Mouse (Mus musculus) limb, embryonic 14.5 days (tissue): ENCODE measurements around the gene Sp6. TPM values are rescaled to one million over a fixed set of nuclear protein-coding genes. Genes with fewer than 3 reads are reported as not detected.

Experiments
- ATAC-seq: fragments of 200-750 bp; cut with Nextera tagmentation; 2 replicates; pipeline ENCODE4 v1.8.0; 2017; ENCODE audit warnings: low read depth, moderate number of reproducible peaks, moderate TSS enrichment; ENCODE audit not compliant: low FRiP score
- DNase-seq: peaks from one replicate; pipeline ENCODE4 v3.0.0-alpha.2; 2015; ENCODE audit warnings: low spot score
- H3K27ac ChIP-seq: fragments of 300-500 bp; sonication (generic); replicated peaks from 2 replicates; pipeline ENCODE4 v1.5.1; 2014; ENCODE audit warnings: low read depth, mild to moderate bottlenecking, low read length, moderate library complexity, mixed read lengths
- H3K27me3 ChIP-seq: fragments of 300-500 bp; sonication (generic); 2 replicates; pipeline ENCODE4 v1.6.1; 2014; ENCODE audit warnings: low read length, mixed read lengths; ENCODE audit not compliant: control insufficient read depth, insufficient read depth
- H3K36me3 ChIP-seq: fragments of 300-500 bp; sonication (generic); 2 replicates; pipeline ENCODE4 v1.6.1; 2014; ENCODE audit warnings: mild to moderate bottlenecking, low read length, moderate library complexity, mixed read lengths; ENCODE audit not compliant: control insufficient read depth, insufficient read depth
- H3K4me1 ChIP-seq: fragments of 300-500 bp; sonication (generic); 2 replicates; pipeline ENCODE4 v1.6.1; 2014; ENCODE audit warnings: antibody characterized with exemption, low read length, mixed read lengths; ENCODE audit not compliant: control insufficient read depth, insufficient read depth
- H3K4me2 ChIP-seq: fragments of 300-500 bp; sonication (generic); replicated peaks from 2 replicates; pipeline ENCODE4 v1.6.1; 2014; ENCODE audit warnings: low read depth, mild to moderate bottlenecking, low read length, moderate library complexity; ENCODE audit not compliant: severe bottlenecking
- H3K4me3 ChIP-seq: fragments of 300-500 bp; sonication (generic); replicated peaks from 2 replicates; pipeline ENCODE4 v1.5.1; 2014; ENCODE audit warnings: low read length
- H3K9ac ChIP-seq: fragments of 300-500 bp; sonication (generic); 2 replicates; pipeline ENCODE4 v1.6.1; 2014; ENCODE audit warnings: mild to moderate bottlenecking, low read depth, low read length, moderate library complexity; ENCODE audit not compliant: severe bottlenecking
- H3K9me3 ChIP-seq: fragments of 300-500 bp; sonication (generic); 2 replicates; pipeline ENCODE4 v1.6.1; 2016; ENCODE audit warnings: low read length; ENCODE audit not compliant: control insufficient read depth
- POLR2A ChIP-seq: fragments of 200-500 bp; IDR thresholded peaks from 2 replicates; pipeline ENCODE4 v1.8.0; 2012; ENCODE audit warnings: inconsistent platforms, mild to moderate bottlenecking, moderate library complexity, borderline replicate concordance; ENCODE audit not compliant: insufficient read depth, insufficient read length; ENCODE audit errors: extremely low read depth
- WGBS: fragments of 180-500 bp; shearing (Covaris S2); extraction: QIAGEN DNeasy Blood & Tissue Kit; methylation state at CpG from one replicate; pipeline ENCODE4 v1.1.7; 2014; 5-methylcytosine and 5-hydroxymethylcytosine counted together
- polyA plus RNA-seq, 2 experiments: library from polyadenylated mRNA; depleted of rRNA in 1 of 2; stranded (reverse) in 1 of 2; unstranded in 1 of 2; fragments of >200 nt; fragmentation: Nextera tagmentation in 1 of 2; extraction: Ambion mirVana in 1 of 2; gene quantifications; 2 replicates each; pipeline versions ENCODE4 v1.2.1 to v1.2.3; 2012 to 2014

Sp6 gene
- polyA plus RNA-seq (2012; rRNA removed) (4.8 and 5.6 TPM in 2 replicates), polyA plus RNA-seq (2014; fragmentation: Nextera tagmentation; extraction: Ambion mirVana) (3.9 and 4.5 TPM in 2 replicates)

- 26% methylated on average over 8 of the region's 8 CpGs for WGBS
- H3K4me3 ChIP-seq: no peak within 1 kb of the TSS
- no peak for DNase-seq
- H3K27me3 ChIP-seq: peaks cover 26% of the 10 kb centered on the region
- no peak for ATAC-seq
- H3K4me1 ChIP-seq: no peaks in the 10 kb centered on the region
- no peak within 1 kb of the TSS for H3K4me2 ChIP-seq
- H3K36me3 ChIP-seq: no peaks in the 10 kb centered on the region
- H3K27ac ChIP-seq: no peak within 1 kb of the TSS
- no peak within 1 kb of the TSS for H3K9ac ChIP-seq
- H3K9me3 ChIP-seq: no peaks in the 10 kb centered on the region
- TF ChIP-seq POLR2A: no peak
These were observed at the start of gene Sp6 for GRCm38 (mm10) chr11:97013121-97013670. Sp6 (plus strand) TSS chr11:97013394.

DNA sequence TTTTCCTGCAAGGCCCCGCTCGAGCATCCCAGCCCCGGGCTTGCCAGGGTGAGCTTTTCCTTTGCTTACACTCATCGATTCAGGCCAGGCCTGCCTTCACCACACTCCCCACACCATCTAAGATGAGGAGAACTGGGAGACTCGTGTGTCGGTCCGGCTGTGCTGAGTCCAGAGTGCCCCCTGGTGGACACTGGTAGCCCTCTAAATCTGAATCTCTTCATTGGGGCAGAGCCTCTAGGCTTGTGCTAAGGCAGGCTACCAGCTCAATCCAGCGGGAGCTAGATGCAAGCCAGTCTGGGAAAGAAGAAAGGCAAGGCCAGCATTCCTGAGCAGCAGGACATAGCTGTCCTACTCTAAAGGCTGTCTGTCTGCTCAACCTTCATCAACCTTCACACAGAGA, 49.6 kb upstream of the Sp6 start:
- no peak overlapping the region for H3K9ac ChIP-seq
- ATAC-seq (peak; percentile 82), DNase-seq (peak; percentile 87)
- no peak for TF ChIP-seq POLR2A
- no peaks in the 10 kb centered on the region for H3K27me3 ChIP-seq
- H3K27ac ChIP-seq: no peak overlapping the region
- H3K4me1 ChIP-seq: no peaks in the 10 kb centered on the region
- WGBS: 20% methylated on average over 8 of the region's 8 CpGs
- peaks cover 44% of the 10 kb centered on the region for H3K36me3 ChIP-seq
- no peak overlapping the region for H3K4me2 ChIP-seq
- no peaks in the 10 kb centered on the region for H3K9me3 ChIP-seq
- H3K4me3 ChIP-seq: no peak overlapping the region

DNA sequence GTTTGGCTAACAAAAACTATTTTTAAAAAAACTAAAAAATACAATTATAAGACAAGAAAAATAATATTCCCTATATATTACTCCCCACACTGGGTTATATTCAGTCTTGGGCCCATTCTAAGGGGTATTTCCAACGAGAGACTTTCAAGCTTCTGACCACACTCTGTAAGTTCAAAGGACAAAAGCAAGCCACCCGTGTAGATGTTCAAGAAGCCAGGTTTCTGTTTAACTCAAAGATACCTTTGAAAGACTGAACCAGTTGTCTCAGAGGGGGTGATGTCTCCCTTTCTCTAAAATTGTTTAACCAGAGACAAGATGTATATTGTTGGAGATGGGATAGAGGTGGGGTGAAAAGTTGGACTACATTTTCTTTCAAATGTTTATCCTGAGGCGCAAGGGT, 47.0 kb upstream of the Sp6 start:
- H3K4me2 ChIP-seq: no peak overlapping the region
- no peak overlapping the region for H3K4me3 ChIP-seq
- H3K4me1 ChIP-seq: peaks cover 14% of the 10 kb centered on the region
- peaks cover 21% of the 10 kb centered on the region for H3K36me3 ChIP-seq
- H3K9ac ChIP-seq: no peak overlapping the region
- H3K27ac ChIP-seq: no peak overlapping the region
- TF ChIP-seq POLR2A: no peak
- no peak for ATAC-seq
- 91% methylated on average over 3 of the region's 3 CpGs for WGBS
- no peaks in the 10 kb centered on the region for H3K9me3 ChIP-seq
- DNase-seq: no peak
- no peaks in the 10 kb centered on the region for H3K27me3 ChIP-seq

GRCm38 (mm10) chr11:96966914-96967543, 46.2 kb upstream of the Sp6 start:
- Histone ChIP-seq H3K36me3 (peaks cover 12% of the 10 kb centered on the region), H3K9me3 (no peaks in the 10 kb centered on the region), H3K27me3 (no peaks in the 10 kb centered on the region), H3K9ac (no peak overlapping the region), H3K27ac (no peak overlapping the region), H3K4me2 (0 out of 2 replicates have a peak overlapping the region, but pooled peaks have one; percentile 7), H3K4me3 (no peak overlapping the region), H3K4me1 (peaks cover 14% of the 10 kb centered on the region)
- no peak for DNase-seq
- no peak for TF ChIP-seq POLR2A
- ATAC-seq: no peak
- 86% methylated on average over 13 of the region's 13 CpGs for WGBS

GRCm38 (mm10) chr11:96967544-96968269, 45.5 kb upstream of the Sp6 start:
- no peak overlapping the region for H3K27ac ChIP-seq
- H3K9me3 ChIP-seq: no peaks in the 10 kb centered on the region
- ATAC-seq (no peak), DNase-seq (no peak)
- no peak overlapping the region for H3K9ac ChIP-seq
- 0 out of 2 replicates have a peak overlapping the region, but pooled peaks have one; percentile 7 for H3K4me2 ChIP-seq
- TF ChIP-seq POLR2A: no peak
- 81% methylated on average over 11 of the region's 11 CpGs for WGBS
- H3K27me3 ChIP-seq: no peaks in the 10 kb centered on the region
- H3K4me3 ChIP-seq: no peak overlapping the region
- peaks cover 14% of the 10 kb centered on the region for H3K4me1 ChIP-seq
- H3K36me3 ChIP-seq: peaks cover 5% of the 10 kb centered on the region
